Mouse (Mus musculus) lung, adult 18-20 months (tissue): ENCODE measurements around the gene Nfasc.

Source experiments
- DNase-seq, 2 experiments: peaks; one replicate each; pipeline ENCODE4 v3.0.0; 2022; ENCODE audit warnings: mixed read lengths in 2 of 2

Gene Nfasc

DNA sequence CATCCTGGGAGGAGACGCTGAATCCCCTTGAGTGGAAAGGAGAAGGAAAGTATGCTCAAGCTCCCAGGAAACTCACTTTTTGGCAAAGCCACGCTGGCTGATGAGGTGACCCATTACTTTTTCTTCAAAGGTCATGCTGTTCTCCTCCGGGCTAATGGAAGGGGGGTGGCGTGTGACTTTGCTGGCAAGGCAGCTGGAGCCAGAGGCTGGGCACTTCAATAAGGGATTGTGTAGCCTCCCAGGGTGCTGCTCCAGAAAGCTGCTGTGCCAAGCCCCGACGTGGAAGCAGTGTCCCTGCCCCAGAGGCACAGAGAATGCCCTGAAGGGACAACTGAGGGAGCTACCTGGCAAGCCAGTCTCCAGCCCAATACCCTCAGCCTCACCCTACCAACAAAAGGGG lies 101.3 kb downstream of the Nfasc start:
- no peak for DNase-seq

DNA sequence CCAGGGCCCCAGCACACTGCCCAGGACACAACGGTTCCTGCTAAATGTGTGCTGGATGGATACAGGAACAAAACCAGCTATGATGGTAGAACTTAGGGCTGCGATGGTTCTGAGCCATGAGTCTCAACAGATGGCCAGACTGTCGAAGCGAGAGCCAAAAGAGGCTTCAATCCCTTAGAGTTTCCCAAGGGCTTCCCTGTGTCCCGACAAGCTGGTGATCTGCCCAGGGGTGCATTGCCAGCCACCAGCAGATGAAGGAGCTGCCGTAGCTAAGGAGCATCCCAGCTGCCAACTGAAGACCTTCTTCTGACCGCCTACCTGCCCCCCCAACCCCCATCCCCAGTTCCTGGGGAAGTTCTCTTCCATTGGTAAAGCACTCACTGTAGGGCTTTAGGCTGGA lies 104.3 kb downstream of the Nfasc start:
- no peak for DNase-seq

DNA sequence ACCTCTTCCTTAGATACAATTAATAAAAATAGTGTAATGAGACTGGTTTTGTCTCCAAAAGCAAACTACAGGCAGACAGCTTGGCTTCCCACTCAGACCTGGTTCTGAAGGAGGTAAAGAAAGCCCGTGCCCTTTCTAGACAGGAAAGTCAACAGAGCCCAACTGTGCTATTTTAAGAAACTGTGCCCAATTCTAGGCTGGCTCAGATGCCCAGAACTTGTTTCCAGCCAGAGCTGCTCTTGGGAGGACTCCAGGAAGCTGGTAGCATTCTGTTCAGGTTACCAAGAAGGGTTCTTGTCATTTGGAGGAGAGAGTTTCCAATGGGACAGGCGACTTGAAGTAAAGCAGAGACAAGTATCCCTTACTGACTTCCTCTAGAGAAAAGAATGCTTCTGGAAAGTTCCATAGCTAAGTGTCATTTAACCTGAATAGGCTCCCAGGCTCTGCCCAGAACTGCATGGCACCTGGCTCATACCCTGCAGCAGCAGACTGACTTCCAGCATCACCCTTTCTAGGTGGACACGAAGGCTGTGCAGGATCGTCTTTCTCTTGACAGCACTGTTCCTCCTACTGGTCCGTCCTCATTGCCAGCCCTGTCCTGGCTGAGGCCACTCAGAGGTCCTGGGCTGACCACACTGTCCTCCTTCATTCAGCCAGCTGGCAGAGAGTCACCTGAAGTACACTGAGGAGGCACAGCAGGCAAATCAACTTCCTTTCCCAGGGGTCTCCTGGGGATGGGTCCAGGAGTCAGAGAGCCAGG lies 111.8 kb downstream of the Nfasc start:
- DNase-seq: peak in 1 of 2 experiments; percentile 14

DNA sequence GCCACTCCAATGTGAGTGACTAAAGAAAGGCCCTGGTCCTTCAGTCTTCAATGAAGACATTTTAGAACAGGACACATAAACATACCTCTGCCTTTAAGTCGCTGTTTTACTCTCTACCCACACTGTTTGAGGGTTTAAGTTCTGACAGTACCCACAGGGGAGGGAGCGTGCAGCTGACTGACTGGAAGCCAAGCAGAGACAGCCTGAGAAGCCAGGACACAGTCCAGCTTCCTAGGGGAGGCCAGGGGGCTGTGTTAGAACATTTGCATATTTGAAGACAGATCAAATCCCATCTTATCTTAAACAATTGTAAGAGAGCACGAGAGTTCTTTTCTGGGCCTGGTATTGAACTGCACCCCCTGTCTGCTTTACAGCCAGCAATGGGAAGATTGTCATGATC lies 113.0 kb downstream of the Nfasc start:
- no peak for DNase-seq

DNA sequence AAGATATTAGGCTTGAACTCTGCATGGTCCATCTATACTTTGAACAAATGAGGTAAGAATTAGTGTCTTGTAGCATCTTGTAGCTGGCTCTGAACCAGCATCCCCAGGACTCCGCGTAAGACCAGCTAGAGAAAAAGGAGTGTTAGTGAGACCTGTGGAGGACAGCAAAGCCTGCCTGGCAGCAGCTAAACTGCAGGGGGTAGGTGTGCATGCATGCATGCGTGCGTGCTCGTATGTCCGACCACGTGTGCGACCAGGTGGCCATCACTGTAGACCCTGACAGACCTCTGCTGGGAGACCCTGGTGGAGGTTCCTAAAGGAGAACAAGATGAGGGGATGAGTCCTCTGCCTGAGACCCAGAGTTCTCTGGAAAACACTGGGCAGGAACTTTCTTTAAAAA lies 113.4 kb downstream of the Nfasc start:
- DNase-seq: no peak

DNA sequence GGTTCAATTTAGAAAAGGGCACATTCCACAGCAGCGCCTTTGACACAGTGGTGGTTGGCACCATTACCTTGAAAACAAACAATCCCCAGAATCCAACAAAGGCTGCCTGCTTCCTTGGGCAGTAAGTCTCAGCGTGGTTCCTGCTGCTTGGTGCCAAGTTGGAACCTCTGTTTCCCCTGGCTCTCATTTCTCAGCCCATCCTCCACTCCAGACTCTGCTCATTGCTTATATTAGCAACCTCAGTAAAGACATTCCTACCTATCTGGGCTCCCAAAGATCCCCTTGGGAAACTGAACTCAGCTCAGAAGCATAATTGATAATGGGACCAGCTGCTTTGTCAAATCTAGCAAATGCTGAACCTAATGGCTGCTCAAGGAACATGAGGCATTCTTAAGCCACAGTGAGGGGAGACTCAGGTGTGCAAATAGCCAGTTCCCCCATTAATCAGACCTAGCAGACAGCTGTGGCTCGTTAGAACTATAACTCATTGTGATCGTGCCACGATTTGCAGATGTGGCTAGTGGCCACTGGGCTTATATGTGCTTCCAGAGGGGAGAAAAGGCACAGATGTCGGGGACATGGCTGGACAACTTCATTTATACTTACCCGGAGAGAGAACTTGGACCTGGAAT lies 115.4 kb downstream of the Nfasc start:
- no peak for DNase-seq

DNA sequence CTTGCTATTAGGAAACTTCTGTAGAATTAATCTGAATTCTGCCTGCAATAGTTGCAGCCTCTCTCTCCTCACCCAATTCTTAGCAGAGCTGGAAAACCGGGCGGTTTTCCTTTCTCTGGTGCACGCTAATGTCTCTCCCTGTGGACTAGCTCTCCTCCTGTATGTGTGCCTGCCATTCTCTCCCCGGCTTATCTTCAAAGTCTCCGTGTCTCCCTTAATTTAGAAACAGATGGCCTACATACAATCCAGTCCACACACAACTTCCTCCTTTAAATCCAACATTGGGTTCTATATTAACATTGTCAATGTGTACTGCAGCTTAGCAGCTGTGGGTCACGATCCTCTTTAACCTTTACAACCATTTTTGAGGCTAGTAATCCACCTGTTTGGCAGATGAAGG lies 116.6 kb downstream of the Nfasc start:
- DNase-seq: no peak

DNA sequence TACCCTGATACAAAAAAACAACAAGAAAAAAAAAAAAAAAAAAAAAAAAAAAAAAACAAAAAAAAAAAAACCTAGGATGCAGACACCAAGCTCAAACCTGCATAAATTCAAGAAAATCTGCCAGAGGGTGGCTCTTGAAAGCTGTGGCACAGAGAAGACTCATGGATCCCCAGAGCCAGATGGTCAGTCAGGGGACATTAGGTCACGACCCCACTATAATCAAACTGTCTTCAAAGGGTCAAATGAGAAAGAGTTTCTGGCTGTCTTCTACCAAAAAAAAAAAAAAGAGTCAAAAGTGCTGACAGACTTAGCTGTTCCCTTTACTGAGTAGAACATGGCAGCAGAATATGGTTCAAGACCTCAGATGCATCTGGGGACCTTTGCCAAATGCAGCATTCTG lies 117.1 kb downstream of the Nfasc start:
- DNase-seq: no peak

DNA sequence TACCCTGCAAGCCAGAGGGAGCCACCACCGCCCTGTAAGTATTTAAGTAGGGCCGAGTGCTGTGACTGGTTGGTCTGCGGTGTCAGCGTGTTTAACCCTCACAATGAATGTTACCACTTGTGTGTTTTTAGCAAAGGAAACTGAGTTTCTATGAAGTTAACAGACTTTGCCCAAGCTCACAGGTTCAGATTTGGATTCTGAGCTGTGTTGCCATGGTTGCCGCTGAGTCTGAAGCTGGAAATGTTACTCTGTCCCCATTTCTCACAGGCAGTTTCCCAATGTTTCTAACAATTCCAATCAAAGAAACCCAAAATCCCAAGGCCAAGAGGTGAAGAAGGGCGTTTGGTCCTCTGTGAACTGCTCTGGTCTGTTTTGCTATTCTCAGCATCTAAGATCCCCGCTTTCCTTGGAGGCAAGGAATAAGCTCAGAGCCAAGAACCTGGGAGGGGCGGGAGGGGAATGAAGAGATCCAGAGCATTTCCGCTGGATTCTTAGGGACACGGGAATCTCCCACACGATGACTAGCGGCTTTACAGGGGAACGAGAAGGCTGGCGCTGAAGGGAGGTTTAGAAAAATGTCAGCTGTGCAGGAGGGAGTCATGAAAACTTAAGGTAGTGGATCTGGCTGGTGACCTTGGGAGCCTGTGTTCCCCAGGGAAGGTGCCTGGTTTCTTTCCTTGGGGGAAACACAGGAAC lies 117.8 kb downstream of the Nfasc start:
- DNase-seq: no peak

DNA sequence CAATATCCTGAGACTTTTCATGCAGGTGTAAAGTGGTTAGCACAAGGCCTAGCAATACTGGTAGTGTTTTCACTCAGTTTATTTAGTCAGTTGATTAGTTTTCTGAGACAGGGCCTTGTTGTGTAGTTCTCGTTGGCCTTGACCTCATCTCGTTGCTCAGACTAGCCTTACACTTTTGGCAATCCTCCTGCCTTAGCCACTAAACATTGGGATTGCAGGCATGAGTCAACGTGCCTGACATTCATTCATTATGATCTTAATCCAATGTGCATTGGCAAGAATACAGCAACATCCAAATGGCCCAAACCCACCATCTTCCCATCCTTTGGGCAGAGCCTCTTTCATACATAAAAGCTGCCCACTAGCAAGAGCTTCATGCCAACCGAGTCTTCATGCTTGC lies 129.5 kb downstream of the Nfasc start:
- no peak for DNase-seq

DNA sequence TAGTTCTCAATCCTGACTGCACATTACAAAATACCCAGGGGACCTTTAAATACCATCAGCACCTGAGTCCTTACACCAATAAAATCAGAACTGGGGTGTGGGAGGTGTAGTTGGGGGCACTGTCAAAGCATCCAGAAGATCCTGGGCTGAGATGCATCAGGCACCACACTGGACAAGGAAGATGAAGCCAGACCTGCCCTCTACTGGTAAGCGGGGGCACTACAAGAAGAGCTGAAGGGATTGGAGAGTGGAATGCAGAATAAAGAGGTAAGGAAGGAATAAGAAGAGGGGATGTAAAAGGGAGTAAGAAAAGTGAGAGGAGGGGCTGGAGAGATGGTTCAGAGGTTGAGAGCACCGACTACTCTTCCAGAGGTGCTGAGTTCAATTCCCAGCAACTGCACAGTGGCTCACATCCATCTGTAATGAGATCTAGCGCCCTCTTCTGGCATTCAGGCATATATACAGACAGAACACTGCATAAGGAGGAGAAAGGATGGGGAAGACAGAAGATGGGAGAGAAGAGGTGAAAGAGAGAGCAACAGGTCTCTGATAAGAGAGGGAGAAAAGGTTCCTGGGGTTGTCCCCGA lies 132.5 kb downstream of the Nfasc start:
- peak; percentile 15 to 19 for DNase-seq

DNA sequence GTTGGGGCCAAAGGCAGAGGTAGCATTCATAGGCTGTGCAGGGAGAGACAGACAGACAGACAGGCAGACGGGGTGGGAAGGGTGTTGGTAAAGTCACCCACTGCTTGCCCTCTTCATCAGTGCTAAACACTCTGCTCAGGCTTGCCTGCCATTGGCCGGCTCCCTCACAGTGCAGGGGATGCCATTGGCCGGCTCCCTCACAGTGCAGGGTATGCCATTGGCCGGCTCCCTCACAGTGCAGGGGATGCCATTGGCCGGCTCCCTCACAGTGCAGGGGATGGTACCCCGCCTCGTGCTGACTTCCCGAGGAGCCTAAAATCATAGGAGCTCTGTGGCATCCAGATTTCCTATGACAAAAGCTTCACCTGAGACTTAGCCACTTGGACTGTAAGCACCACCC lies 139.4 kb downstream of the Nfasc start:
- no peak for DNase-seq

DNA sequence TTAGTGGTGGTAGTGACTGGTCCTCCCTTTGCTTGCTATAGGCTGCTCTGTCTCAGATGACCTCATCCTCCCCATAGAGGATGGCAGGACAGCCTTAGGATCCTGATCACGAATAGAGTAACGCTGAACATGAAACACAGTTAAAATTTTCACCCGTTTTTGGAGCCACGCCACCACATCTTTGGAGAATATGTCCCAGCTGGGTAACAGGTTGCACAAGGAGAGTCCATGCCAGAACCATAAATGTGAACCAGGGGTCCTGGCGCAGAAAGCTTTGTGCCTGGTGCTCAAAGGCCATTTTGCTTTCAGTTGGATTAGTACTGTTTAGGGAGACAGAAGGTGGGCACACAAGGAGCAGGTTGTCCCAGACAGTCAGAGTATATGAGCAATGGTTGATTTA lies 143.6 kb downstream of the Nfasc start:
- DNase-seq: no peak

DNA sequence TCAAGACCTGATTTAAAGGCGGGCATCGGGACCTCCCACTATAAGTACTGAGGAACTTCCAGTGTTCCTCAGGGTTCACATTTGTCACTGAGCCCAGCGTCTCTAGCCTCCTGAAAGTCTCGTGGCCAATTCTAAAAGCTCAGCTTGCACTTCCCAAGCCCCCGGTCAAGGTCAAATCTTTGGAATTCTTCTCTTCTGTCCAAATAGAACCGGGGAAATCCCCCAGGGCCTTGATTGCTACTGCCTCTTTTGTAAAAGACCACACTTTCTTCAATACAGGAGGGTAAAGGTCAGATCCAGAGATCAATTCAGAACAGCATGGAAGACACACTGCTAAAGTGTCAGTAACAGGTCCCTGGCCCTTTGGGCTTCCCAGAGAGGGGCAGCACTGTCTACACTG lies 145.9 kb downstream of the Nfasc start:
- no peak for DNase-seq

DNA sequence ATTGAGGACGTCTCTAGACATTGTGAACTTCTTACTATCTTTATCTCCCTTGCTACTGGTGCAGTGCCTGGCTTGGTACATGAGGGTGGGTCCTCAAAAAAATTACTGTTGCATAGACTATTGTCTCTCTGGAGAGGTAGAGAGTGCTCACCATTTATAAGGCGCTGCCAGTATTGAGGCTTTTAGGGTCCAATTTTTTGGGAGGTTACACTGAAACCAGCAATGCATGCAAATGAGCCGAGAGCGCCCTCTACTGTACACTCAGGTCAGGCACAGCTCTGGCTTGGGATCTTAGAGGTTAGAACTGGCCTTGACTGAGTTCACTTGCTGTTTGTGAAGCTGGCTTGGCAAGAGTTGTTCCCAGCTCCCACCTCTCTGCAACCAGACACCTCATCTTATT lies 147.0 kb downstream of the Nfasc start:
- DNase-seq: peak; percentile 17 to 23

DNA sequence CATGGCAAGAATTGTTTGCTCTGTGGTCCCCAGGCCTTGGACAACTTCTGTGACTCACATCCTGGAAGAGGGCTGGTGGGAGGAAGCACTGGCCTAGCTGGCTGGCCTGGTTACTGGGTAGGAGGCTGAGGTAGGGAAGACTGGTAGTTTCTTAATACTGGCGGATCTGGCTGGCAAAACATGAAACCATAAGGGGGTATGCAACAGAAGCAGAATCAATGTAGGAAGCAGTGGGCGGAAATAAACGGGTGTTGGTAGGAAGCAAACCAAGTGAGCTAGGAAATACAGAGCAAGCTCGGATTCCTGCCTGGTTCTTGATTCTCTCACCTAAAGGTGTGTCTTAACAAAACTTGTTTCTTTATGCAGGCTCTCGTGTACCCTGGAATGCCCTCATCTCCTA lies 149.5 kb downstream of the Nfasc start:
- DNase-seq: no peak

DNA sequence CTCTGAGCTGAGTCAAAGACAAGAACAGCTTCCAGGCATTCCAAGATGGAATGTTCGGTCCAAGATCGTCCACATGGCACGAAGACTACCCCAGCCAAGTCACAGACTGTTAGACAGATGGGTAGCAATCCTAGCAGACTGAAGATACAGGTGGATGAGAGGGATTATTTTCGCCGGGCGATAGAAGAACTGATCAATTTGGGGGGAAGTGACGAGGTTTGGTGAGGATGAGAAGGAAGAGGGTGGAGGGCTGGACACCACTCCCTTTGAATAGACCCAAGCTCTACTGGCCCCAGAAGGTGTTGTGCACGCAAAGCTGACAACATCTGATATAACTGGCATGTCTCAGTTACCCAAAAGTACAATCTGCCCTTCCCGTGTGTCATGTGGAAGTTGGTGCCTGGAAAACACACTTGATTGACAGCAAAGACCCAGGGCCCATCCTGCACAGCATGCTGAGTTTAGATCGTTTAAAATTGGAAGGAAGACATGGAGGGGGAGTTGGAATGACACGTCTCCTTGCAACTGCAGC lies 150.1 kb downstream of the Nfasc start:
- no peak for DNase-seq

DNA sequence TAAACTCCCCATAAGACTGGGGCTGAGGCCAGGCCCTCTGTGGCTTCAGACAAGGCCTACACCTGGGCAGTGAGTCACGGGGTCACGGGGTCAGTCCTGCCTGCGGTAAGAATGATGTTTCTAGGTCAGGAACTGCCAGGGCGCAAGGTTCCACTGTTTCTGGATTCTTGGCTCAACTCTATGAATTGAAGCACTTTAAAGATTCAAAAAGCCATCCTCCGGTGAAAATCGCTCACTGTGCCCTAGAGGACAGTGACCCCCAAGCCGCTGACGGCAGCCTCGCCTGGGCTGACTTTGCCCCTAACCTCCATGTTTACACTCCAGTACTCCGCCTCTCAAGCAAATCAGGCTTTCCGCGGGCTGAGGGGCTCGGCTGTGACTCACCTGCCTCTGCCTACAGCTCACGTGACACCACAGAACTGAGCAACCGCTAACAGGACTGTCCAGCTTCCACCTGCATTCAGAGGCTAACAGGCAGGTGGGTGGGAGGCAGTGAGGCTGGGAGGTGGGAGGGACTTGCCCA lies 154.9 kb downstream of the Nfasc start:
- DNase-seq: peak; percentile 5 to 10

DNA sequence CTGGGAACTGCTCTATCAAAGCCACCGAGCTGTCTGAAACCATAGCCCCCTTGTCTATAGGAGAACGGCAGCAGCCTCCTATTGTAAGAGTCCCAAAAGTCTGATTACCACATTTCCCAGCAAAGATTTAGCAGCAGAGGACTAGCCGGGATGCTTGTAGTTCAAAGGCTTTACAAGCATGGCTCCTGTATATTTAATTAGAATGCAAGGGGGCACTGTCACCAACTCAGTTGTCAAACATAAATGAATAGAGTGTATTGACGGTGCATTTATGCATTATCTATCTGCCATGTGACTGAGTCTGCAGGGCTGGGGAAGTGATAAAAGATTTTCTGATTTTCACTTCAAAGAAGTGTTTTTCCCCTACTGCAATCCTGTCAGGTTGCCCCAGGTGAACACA lies 156.2 kb downstream of the Nfasc start:
- DNase-seq: no peak

DNA sequence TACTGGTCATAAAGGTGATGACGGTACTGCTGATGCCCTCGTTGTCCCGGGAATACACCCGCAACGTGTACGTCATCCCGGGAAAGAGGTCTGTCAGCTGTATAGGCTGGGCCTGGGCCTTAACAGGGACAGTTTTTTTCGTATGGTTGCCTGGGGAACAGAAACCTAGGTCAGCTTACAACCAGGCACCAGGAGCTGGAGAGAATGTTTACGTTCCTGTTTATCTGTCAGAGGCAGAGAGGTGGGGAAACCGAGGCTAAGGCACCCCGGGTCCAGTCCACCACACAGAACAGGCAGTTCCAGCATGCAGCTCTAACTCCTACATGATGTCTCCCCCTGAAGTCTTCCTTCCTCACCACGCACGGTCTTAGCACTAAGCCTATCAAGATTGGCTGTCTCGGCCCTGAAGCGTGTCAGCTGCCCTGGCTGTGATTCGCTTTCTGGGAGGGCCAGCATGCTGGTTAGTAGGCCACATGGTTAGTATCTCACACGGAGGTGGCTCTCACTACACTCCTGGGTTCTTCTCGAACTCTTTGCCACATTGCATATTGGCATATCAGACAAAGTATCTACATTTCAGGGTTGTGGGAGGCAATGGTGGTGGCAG lies 158.5 kb downstream of the Nfasc start:
- no peak for DNase-seq

DNA sequence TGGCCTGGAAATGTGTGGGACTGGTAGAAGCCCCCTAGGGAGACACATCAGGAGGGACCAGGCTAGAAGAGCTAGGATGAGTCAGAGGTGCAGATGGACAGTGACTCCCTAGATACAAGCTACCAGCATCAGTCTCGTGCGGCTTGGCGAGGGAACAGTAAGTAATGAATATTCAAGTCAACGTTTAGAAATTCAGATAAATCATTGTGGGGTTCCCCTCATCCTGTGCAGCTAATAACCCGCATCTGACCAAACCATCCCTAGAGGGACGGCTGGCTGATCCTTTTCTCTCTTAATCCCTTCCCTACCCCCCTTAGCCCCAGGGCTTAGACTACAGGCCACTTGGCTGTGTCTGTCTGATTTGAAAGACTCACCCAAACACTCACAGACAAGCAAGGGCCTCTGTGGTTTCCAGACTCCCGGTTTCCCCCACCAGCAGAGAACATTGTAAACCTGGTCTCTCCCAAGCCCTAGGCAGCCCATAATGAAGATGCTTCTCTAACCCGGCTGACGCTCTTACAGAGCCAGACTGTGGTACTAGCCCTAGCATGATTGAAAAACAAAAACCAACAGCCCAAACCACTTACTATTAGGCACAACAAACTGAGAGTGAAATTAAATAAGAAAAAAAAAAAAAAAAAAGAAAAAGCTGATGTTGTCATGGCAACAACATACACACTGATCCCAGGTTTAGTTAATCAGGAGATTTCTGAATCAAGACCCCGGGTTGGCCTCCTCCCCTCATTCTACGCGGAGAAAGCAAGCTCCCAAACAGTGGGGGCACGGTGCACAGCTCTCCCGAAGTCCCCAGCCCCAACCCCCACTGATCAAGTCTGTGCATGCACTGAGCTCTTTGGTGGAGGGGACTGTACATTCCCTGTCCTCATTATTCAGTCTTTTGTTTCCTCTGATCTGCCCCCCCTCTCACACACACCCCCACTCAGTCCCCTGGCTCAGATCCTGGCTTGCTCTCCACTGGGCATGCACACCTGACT lies 159.5 kb downstream of the Nfasc start:
- no peak for DNase-seq

DNA sequence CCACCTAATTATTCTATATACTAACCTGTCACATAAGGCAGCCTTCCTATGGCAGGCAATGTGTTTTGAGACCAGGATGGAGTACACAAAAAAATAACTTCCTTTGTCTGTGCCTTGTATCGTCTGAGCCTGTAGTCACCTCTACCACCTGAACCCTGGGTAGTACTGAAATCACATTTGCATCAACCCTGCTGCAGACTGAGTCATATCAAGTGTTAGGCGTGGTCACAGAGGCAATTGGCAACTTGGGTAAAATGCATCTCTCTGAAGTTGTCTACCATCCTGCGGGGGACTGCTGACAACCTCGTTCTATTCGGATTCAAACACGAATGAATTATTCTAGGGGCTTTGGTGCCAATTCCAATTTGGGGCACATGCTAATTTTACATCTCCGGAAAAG lies 161.5 kb downstream of the Nfasc start:
- DNase-seq: no peak
